Mouse (Mus musculus) embryonic fibroblast, embryonic 13.5 days (primary cell): ENCODE measurements around the gene Tspear.

Experiments
- CTCF ChIP-seq: IDR thresholded peaks from 2 replicates; pipeline ENCODE4 v1.5.1; 2011; ENCODE audit warnings: mild to moderate bottlenecking, control low read depth, low read length, moderate library complexity, borderline replicate concordance; ENCODE audit not compliant: insufficient read depth
- POLR2A ChIP-seq: IDR thresholded peaks from 2 replicates; pipeline ENCODE4 v1.6.1; 2011; ENCODE audit warnings: low read depth, mild to moderate bottlenecking, control low read depth, low read length, moderate library complexity

GRCm38 (mm10) chr10:77926140-77926539, 239.8 kb downstream of the Tspear start:
- no peak for TF ChIP-seq CTCF
- TF ChIP-seq POLR2A = no peak
